9 mouse cellular contexts compared by ENCODE assay signal in genomic region chr2:61492043-61492743, GRCm38 (mm10).
A peak's percentile ranks its signal among the peaks of the same experiment; 100 is the strongest.
DNase-seq lines count a peak whose midpoint lies in the region; TF ChIP-seq lines count a peak whose summit lies in the region.
"Had no signal": no experiment of that assay in that cellular context is flagged by ENCODE, and none has a peak within 500 bp of the region (broad histone marks: within the 10 kb centered on the region; RNA-seq: fewer than 3 reads in every experiment).

No protein-coding gene starts in this region.

- intact Hi-C loops in left cerebral cortex, postnatal 4 days (cut with DNase I) = no loop called here
- intact Hi-C loops in left cerebral cortex, postnatal 36 days (cut with DNase I) = no loop called here

- no peak overlapping the region for H3K4me3 ChIP-seq in cortical plate, adult 2 months (ENCODE audit: insufficient read depth, low read length)
- H3K4me3 ChIP-seq in lung, adult 2 months (replicated peaks; ENCODE audit: extremely low read depth, low read depth, low read length) = no peak overlapping the region
- H3K4me3 ChIP-seq: hindbrain, embryonic 15.5 days had no signal

- TF ChIP-seq POLR2A in cortical plate, adult 2 months (IDR thresholded peaks at IDR 0.05; ENCODE audit: extremely low read depth, insufficient read depth, low read length) = no peak
- no peak for TF ChIP-seq POLR2A in lung, adult 2 months (IDR thresholded peaks at IDR 0.05; ENCODE audit: borderline replicate concordance, extremely low read depth, low read depth, low read length)

- WGBS in lung, adult 2 months = 55% methylated on average over 6 of the region's 6 CpGs

- no peaks in the 10 kb centered on the region for H3K4me1 ChIP-seq in cortical plate, adult 2 months (ENCODE audit: control insufficient read depth, insufficient read depth, low read length)
- H3K4me1 ChIP-seq in lung, adult 2 months (ENCODE audit: control insufficient read depth, insufficient read depth, low read length) = no peaks in the 10 kb centered on the region; the same call in 1 of the 2 replicates

- H3K27ac ChIP-seq in cortical plate, adult 2 months (ENCODE audit: insufficient read depth, low read length) = no peak overlapping the region
- H3K27ac ChIP-seq: hindbrain, embryonic 15.5 days had no signal

- peak; percentile 30 to 40 for DNase-seq in adrenal gland, adult 18-20 months (ENCODE audit: low spot score in 2 of 2)
- DNase-seq in adrenal gland, adult 8-10 months = no peak
- DNase-seq in left cerebral cortex, postnatal 4 days = peak; percentile 27
- no peak for DNase-seq in left cerebral cortex, postnatal 36 days (ENCODE audit: low spot score in 2 of 2)
- peak; percentile 40 for DNase-seq in lung, adult 2 months
- DNase-seq in testis, postnatal 10 days (ENCODE audit: low spot score) = peak; percentile 66
- DNase-seq in right cerebral cortex, postnatal 4 days = no peak

- peak; percentile 40 for TF ChIP-seq CTCF in cortical plate, adult 2 months (IDR thresholded peaks at IDR 0.05; ENCODE audit: extremely low read depth, insufficient read depth, low read length)
- peak; percentile 82 for TF ChIP-seq CTCF in lung, adult 2 months (IDR thresholded peaks at IDR 0.05; ENCODE audit: insufficient read depth, low read length)

Comparison
In these comparisons a context has a peak if more than half of its experiments do, and no peak if none do; other contexts are left out.
1. DNase-seq: peak in adrenal gland, adult 18-20 months (2 of 2), left cerebral cortex, postnatal 4 days (single experiment), lung, adult 2 months (single experiment) and testis, postnatal 10 days (single experiment); none in adrenal gland, adult 8-10 months (single experiment), left cerebral cortex, postnatal 36 days (0 of 2) and right cerebral cortex, postnatal 4 days (single experiment).